Mouse (Mus musculus) urinary bladder, postnatal 14 days (tissue): ENCODE measurements around the gene Fcf1.

ENCODE experiments used
- DNase-seq: peaks from one replicate; pipeline ENCODE4 v3.0.0; 2021; ENCODE audit warnings: low spot score

The Fcf1 gene

GRCm38 (mm10) chr12:84968831-84969655 is 1.7 kb upstream of the Fcf1 start:
- DNase-seq, result no peak

GRCm38 (mm10) chr12:84969656-84970427 is 855 bp upstream of the Fcf1 start:
- DNase-seq, result no peak

- DNase-seq, result no peak
Measured at GRCm38 (mm10) chr12:84979264-84979862, 8.7 kb downstream of the Fcf1 start.

- DNase-seq, result no peak
Measured at GRCm38 (mm10) chr12:84989456-84989855, 18.8 kb downstream of the Fcf1 start.

DNA sequence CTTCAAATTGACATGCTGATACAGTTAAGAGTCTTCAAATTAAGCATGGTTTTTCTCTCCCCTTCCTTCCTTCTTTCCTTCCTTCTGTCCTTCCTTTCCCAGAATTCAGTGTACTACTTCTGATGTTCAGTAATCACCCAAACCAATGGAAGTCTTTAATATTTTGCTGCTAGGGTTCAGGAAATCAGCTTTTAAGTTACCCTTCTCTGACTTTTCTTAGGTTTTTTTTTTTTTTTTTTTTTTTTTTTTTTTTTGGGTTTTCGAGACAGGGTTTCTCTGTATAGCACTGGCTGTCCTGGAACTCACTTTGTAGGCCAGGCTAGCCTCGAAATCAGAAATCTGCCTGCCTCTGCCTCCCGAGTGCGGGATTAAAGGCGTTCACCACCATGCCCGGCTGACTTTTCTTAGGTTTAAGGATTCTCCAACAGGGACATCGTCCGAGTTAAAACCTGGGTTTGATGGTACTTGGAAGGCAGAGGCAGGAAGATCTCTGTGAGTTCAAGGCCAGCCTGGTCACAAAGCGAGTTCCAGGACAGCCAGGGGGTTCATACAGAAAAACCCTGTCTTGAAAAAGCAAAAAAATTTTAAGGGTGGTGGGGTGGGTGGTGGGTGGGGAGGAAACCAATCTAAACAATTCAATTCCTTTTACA is 24.5 kb downstream of the Fcf1 start:
- no peak for DNase-seq

- peak; percentile 98 for DNase-seq
Measured at GRCm38 (mm10) chr12:84996083-84996496, 25.4 kb downstream of the Fcf1 start, which contains the start of gene Ylpm1. Gene Ylpm1 (plus strand): TSS chr12:84996321.

GRCm38 (mm10) chr12:84996501-84997398 is 26.1 kb downstream of the Fcf1 start:
- DNase-seq, result no peak

GRCm38 (mm10) chr12:84999053-84999452 is 28.4 kb downstream of the Fcf1 start:
- no peak for DNase-seq

DNA sequence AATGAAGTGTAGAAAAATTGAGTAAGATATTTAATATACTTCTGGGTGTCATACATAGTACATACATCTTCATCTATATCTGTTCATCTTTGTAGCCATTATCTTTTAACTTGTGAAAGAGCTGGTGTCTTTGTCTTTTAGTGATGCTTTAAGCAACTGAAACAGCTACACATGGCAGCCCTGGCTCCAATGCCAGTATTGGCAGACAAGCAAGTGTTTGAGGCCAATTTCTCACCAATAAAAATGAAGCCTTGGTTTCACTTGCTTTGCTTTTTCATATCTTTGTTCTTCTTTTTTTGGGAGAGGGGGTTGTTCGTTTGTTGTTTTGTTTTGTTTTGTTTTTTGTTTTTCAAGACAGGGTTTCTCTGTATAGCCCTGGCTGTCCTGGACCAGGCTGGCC is 35.5 kb downstream of the Fcf1 start:
- no peak for DNase-seq

DNA sequence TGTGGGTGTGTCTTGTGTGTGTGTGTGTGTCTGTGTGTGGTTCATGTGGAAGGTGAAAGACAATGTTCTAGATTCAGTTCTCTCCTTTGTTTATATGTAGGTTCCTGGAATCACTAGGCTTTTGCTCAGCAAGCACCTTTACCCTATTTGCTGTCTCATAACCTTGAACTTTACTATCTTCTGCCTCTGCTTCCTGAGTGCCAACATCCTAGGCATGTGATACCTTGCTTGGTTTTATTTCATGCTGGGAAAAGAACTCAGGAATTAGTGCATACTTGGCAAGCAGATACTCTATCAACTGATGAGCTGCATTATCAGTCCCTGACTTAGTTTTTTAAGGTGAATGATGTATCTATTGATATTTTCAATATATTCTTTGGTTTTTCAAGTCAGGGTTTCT is 36.3 kb downstream of the Fcf1 start:
- DNase-seq, result no peak

DNA sequence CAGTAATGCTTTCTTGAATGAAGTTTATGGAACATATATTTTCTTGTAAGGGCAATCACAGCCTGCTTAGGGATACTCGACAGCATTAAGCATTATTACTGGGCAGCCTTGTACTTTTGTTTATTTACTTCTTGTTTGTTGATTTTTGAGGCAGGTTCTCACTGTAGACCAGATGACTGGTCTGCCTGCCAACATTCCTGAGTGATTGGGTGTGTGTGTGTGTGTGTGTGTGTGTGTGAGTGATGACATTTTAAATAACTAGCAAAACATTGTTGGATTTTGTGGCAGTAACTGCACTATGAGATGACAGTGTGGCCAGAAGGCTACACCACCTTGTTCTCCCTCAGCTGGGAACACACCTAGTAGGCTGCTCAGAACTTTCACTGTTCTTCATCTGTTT is 39.1 kb downstream of the Fcf1 start:
- peak; percentile 16 for DNase-seq

DNA sequence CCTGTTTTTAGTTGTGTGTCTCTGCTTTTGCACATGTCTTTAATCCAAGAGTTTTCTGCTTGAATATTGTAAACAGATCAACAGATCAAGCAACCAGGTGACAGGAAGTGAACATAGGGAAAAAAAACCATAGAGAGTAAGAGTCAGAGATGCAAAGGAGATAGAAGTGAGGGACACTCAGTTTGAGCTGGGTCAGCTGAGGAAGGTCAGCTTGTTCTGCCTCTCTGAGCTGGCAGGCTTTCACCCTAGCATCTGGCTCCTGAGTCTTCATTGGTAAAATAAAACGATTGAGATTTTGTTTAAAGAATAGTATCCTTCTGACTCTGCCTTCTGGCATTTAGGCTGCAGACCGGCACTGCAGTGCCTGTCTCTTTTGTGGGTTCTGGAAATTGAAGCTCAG is 39.8 kb downstream of the Fcf1 start:
- no peak for DNase-seq

- no peak for DNase-seq
Measured at GRCm38 (mm10) chr12:85012185-85012584, 41.5 kb downstream of the Fcf1 start.

DNA sequence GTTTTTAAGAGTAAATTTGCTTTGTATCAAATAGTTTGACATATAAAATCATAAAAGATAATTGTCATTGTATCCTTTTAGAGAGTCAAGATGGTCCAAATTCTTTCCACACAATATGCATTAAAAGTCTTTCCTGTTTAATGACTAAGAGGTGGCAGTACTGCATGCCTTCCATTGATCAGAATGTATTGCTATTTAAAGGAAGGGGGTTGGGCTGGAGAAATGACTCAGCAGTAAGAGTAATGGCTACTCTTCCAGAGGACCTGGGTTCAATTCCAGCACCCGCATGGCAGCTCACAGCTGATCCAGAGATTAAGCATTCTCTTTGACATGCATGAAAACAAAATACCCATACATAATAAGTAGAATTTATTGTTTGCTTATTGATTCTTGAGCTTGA is 51.4 kb downstream of the Fcf1 start:
- no peak for DNase-seq

DNA sequence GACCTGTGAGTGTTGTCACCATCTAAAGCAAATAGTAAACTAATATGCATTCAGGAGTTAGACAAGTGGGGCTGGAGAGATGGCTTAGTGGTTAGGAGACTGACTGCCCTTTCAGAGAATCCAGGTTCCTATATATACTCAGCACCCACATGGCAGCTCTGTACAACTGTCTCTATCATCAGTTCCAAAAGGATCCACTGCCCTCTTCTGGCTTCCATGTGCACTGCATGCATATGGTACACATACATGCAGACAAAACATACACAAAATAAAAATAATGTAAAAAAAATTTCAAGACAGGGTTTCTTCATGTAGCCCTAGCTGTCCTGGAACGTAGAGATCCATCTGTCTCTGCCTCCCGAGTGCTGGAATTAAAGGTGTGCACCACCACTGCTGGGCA is 62.0 kb downstream of the Fcf1 start:
- peak; percentile 17 for DNase-seq
